Mouse (Mus musculus) ES-E14 (cell line): ENCODE results near the gene Zbtb7b.

ENCODE experiments used
- ZC3H11A ChIP-seq: IDR thresholded peaks from 2 replicates; pipeline ENCODE4 v1.6.1; 2012; ENCODE audit warnings: low read depth, mild to moderate bottlenecking, inconsistent platforms, low read length, borderline replicate concordance
- ZNF384 ChIP-seq: IDR thresholded peaks from 2 replicates; pipeline ENCODE4 v1.6.1; 2012; ENCODE audit warnings: low read depth, low read length, inconsistent platforms

- TF ChIP-seq ZNF384 (no peak), ZC3H11A (no peak)
These were observed 29.9 kb downstream of the Zbtb7b start for GRCm38 (mm10) chr3:89364631-89365030.
